Mouse (Mus musculus): ENCODE results near the gene Zfp455. TPM values are rescaled to one million over a fixed set of nuclear protein-coding genes. Genes with fewer than 3 reads are reported as not detected.
"Not testable (repeated sequence)": the region's sequence is repeated elsewhere in the genome, so short reads cannot be mapped to it uniquely, and the experiment has no call there.

Gene Zfp455
- under 1 TPM; 0.84 to 0.96 TPM for total RNA-seq (2021)

- DNase-seq (ENCODE audit: low spot score) = peak; percentile 28
- intact Hi-C loops (cut with DNase I) = loop anchor here (2.0 to 10.0 kb wide), 2 partner anchors 22 to 360 kb away; partner anchors contain the start of genes Rsl1 and Zfp748
Measured at GRCm38 (mm10) chr13:67194340-67194894, at the start of gene Zfp455. TSS of gene Zfp455 (plus strand) at chr13:67194506.

- intact Hi-C loops (cut with DNase I); DNase-seq (ENCODE audit: low spot score): not testable (repeated sequence)
Measured at GRCm38 (mm10) chr13:67166122-67166521, 28.2 kb upstream of the Zfp455 start.

- intact Hi-C loops (cut with DNase I) = loop anchor here (2.0 kb wide), 1 partner anchor 22 kb away; the partner anchor contains the start of gene Zfp455
- peak; percentile 67 for DNase-seq (ENCODE audit: low spot score)
Measured at GRCm38 (mm10) chr13:67172991-67173722, 21.1 kb upstream of the Zfp455 start, which contains the start of gene Rsl1. TSS of gene Rsl1 (plus strand) at chr13:67173182.

GRCm38 (mm10) chr13:67173723-67174055 is 20.6 kb upstream of the Zfp455 start:
- intact Hi-C loops (cut with DNase I) = loop anchor here (2.0 kb wide), 1 partner anchor 21 kb away; the partner anchor contains the start of gene Zfp455
- DNase-seq (ENCODE audit: low spot score) = no peak

- intact Hi-C loops (cut with DNase I) = no loop called here
- no peak for DNase-seq (ENCODE audit: low spot score)
Measured at GRCm38 (mm10) chr13:67201656-67202055, 7.3 kb downstream of the Zfp455 start.

GRCm38 (mm10) chr13:67214015-67214607 is 19.8 kb downstream of the Zfp455 start:
- DNase-seq (ENCODE audit: low spot score) = no peak
- intact Hi-C loops (cut with DNase I) = no loop called here

Other genes with a start within 250 kb of the Zfp455 start
- gene Zfp712, start 133.3 kb upstream of the Zfp455 start, total RNA-seq (2021) = 1 to 10 TPM; 1.2 to 1.5 TPM
- gene Zfp708, start 96.5 kb upstream of the Zfp455 start, total RNA-seq (2021) = 1 to 10 TPM; 1.2 to 1.9 TPM
- gene Gm28557, start 85.9 kb upstream of the Zfp455 start, total RNA-seq (2021) = 1 to 10 TPM; 2.0 to 3.3 TPM
- 1 to 10 TPM in 1 of 2 experiments, under 1 TPM in 1; 0.95 to 1.1 TPM for gene Rslcan18, start 78.2 kb upstream of the Zfp455 start, total RNA-seq (2021)
- 1 to 10 TPM; 4.4 to 5.8 TPM for gene Zfp759, start 72.8 kb upstream of the Zfp455 start, total RNA-seq (2021)
- 1 to 10 TPM; 2.9 to 3.8 TPM for gene Rsl1, start 21.3 kb upstream of the Zfp455 start, total RNA-seq (2021)
- 1 to 10 TPM; 1.3 to 3.0 TPM for gene Zfp458, start 84.0 kb downstream of the Zfp455 start, total RNA-seq (2021)
- 1 to 10 TPM; 3.6 to 3.7 TPM for gene Zfp457, start 112.0 kb downstream of the Zfp455 start, total RNA-seq (2021)
- gene Zfp595, start 138.1 kb downstream of the Zfp455 start, total RNA-seq (2021) = 1 to 10 TPM; 1.6 to 2.2 TPM
- 1 to 10 TPM; 2.3 to 2.5 TPM for gene Gm28044, start 166.0 kb downstream of the Zfp455 start, total RNA-seq (2021)
- 1 to 10 TPM; 1.2 to 1.5 TPM for gene Zfp953, start 166.1 kb downstream of the Zfp455 start, total RNA-seq (2021)
- 1 to 10 TPM in 1 of 2 experiments, under 1 TPM in 1; 0.70 to 2.1 TPM for gene Gm28041, start 181.2 kb downstream of the Zfp455 start, total RNA-seq (2021)
- gene Zfp456, start 181.3 kb downstream of the Zfp455 start, total RNA-seq (2021) = 1 to 10 TPM in 1 of 2 experiments, under 1 TPM in 1; 0.88 to 1.2 TPM
- gene Zfp429, start 205.3 kb downstream of the Zfp455 start, total RNA-seq (2021) = 1 to 10 TPM; 1.6 to 1.9 TPM
- under 1 TPM; 0.26 to 0.48 TPM for gene Zfp459, start 226.9 kb downstream of the Zfp455 start, total RNA-seq (2021)